Mouse (Mus musculus): Measurements from ENCODE around the gene Snx18. TPM values are rescaled to one million over a fixed set of nuclear protein-coding genes. Genes with fewer than 3 reads are reported as not detected.

The Snx18 gene
- polyA plus RNA-seq, 1 experiment: 28.6 TPM

- Histone ChIP-seq H3K79me2 (ENCODE audit: control insufficient read depth, insufficient read depth) (no peaks in the 10 kb centered on the region), H3ac (ENCODE audit: control insufficient read depth, insufficient read length, low read depth) (no peak overlapping the region), H3K27me3 (ENCODE audit: control insufficient read depth, insufficient read depth, insufficient read length) (no peaks in the 10 kb centered on the region), H3K79me3 (ENCODE audit: low read depth) (no peaks in the 10 kb centered on the region), H3K36me3 (ENCODE audit: control insufficient read depth, insufficient read depth) (no peaks in the 10 kb centered on the region), H3K4me3 (ENCODE audit: insufficient read depth, poor library complexity, severe bottlenecking) (no peak overlapping the region)
- TF ChIP-seq CTCF (IDR thresholded peaks at IDR 0.05; ENCODE audit: control insufficient read depth, insufficient read depth, insufficient read length): no peak
- TF ChIP-seq USF1 (IDR thresholded peaks at IDR 0.05; ENCODE audit: low read depth): no peak
- TF ChIP-seq CEBPB (IDR thresholded peaks at IDR 0.05; ENCODE audit: low read depth): no peak
- TF ChIP-seq FOSL1 (IDR thresholded peaks at IDR 0.05; ENCODE audit: insufficient read depth, low read length, poor library complexity, severe bottlenecking): no peak
- no peak for TF ChIP-seq MAX (IDR thresholded peaks at IDR 0.05)
- TF ChIP-seq MYOD1 (IDR thresholded peaks at IDR 0.05; ENCODE audit: control insufficient read depth, insufficient read length, low read depth): no peak
- no peak for TF ChIP-seq MYOG (IDR thresholded peaks at IDR 0.05; ENCODE audit: control insufficient read depth, extremely low read depth, insufficient read length)
Observed at GRCm38 (mm10) chr13:113634732-113635481, 16.5 kb upstream of the Snx18 start.

- Histone ChIP-seq H3K79me3 (ENCODE audit: low read depth) (no peaks in the 10 kb centered on the region), H3K4me3 (ENCODE audit: insufficient read depth, poor library complexity, severe bottlenecking) (no peak overlapping the region), H3K27me3 (ENCODE audit: control insufficient read depth, insufficient read depth, insufficient read length) (no peaks in the 10 kb centered on the region), H3K79me2 (ENCODE audit: control insufficient read depth, insufficient read depth) (no peaks in the 10 kb centered on the region), H3K36me3 (ENCODE audit: control insufficient read depth, insufficient read depth) (no peaks in the 10 kb centered on the region), H3ac (ENCODE audit: control insufficient read depth, insufficient read length, low read depth) (no peak overlapping the region)
- TF ChIP-seq MAX (IDR thresholded peaks at IDR 0.05) (no peak), FOSL1 (IDR thresholded peaks at IDR 0.05; ENCODE audit: insufficient read depth, low read length, poor library complexity, severe bottlenecking) (no peak), MYOG (IDR thresholded peaks at IDR 0.05; ENCODE audit: control insufficient read depth, extremely low read depth, insufficient read length) (no peak), MYOD1 (IDR thresholded peaks at IDR 0.05; ENCODE audit: control insufficient read depth, insufficient read length, low read depth) (no peak), CTCF (IDR thresholded peaks at IDR 0.05; ENCODE audit: control insufficient read depth, insufficient read depth, insufficient read length) (no peak), CEBPB (IDR thresholded peaks at IDR 0.05; ENCODE audit: low read depth) (no peak), USF1 (IDR thresholded peaks at IDR 0.05; ENCODE audit: low read depth) (no peak)
Observed at GRCm38 (mm10) chr13:113632506-113632905, 14.1 kb upstream of the Snx18 start.

- Histone ChIP-seq H3K27me3 (ENCODE audit: control insufficient read depth, insufficient read depth, insufficient read length) (no peaks in the 10 kb centered on the region), H3K36me3 (ENCODE audit: control insufficient read depth, insufficient read depth) (no peaks in the 10 kb centered on the region), H3K79me2 (ENCODE audit: control insufficient read depth, insufficient read depth) (no peaks in the 10 kb centered on the region), H3ac (ENCODE audit: control insufficient read depth, insufficient read length, low read depth) (no peak overlapping the region), H3K4me3 (ENCODE audit: insufficient read depth, poor library complexity, severe bottlenecking) (no peak overlapping the region), H3K79me3 (ENCODE audit: low read depth) (no peaks in the 10 kb centered on the region)
- no peak for TF ChIP-seq USF1 (IDR thresholded peaks at IDR 0.05; ENCODE audit: low read depth)
- TF ChIP-seq FOSL1 (IDR thresholded peaks at IDR 0.05; ENCODE audit: insufficient read depth, low read length, poor library complexity, severe bottlenecking): no peak
- no peak for TF ChIP-seq CTCF (IDR thresholded peaks at IDR 0.05; ENCODE audit: control insufficient read depth, insufficient read depth, insufficient read length)
- TF ChIP-seq MAX (IDR thresholded peaks at IDR 0.05): no peak
- TF ChIP-seq MYOG (IDR thresholded peaks at IDR 0.05; ENCODE audit: control insufficient read depth, extremely low read depth, insufficient read length): no peak
- no peak for TF ChIP-seq CEBPB (IDR thresholded peaks at IDR 0.05; ENCODE audit: low read depth)
- no peak for TF ChIP-seq MYOD1 (IDR thresholded peaks at IDR 0.05; ENCODE audit: control insufficient read depth, insufficient read length, low read depth)
Observed at GRCm38 (mm10) chr13:113627601-113628000, 9.2 kb upstream of the Snx18 start.

GRCm38 (mm10) chr13:113622865-113623255 is 4.5 kb upstream of the Snx18 start:
- TF ChIP-seq FOSL1 (IDR thresholded peaks at IDR 0.05; ENCODE audit: insufficient read depth, low read length, poor library complexity, severe bottlenecking) (no peak), MYOD1 (IDR thresholded peaks at IDR 0.05; ENCODE audit: control insufficient read depth, insufficient read length, low read depth) (no peak), MYOG (IDR thresholded peaks at IDR 0.05; ENCODE audit: control insufficient read depth, extremely low read depth, insufficient read length) (no peak), USF1 (IDR thresholded peaks at IDR 0.05; ENCODE audit: low read depth) (no peak), CEBPB (IDR thresholded peaks at IDR 0.05; ENCODE audit: low read depth) (no peak), CTCF (IDR thresholded peaks at IDR 0.05; ENCODE audit: control insufficient read depth, insufficient read depth, insufficient read length) (no peak), MAX (IDR thresholded peaks at IDR 0.05) (no peak)
- peaks cover 2% of the 10 kb centered on the region for H3K79me3 ChIP-seq (ENCODE audit: low read depth)
- H3ac ChIP-seq (ENCODE audit: control insufficient read depth, insufficient read length, low read depth): no peak overlapping the region
- H3K4me3 ChIP-seq (ENCODE audit: insufficient read depth, poor library complexity, severe bottlenecking): no peak overlapping the region
- H3K79me2 ChIP-seq (ENCODE audit: control insufficient read depth, insufficient read depth): peaks cover 5% of the 10 kb centered on the region
- H3K27me3 ChIP-seq (ENCODE audit: control insufficient read depth, insufficient read depth, insufficient read length): no peaks in the 10 kb centered on the region
- no peaks in the 10 kb centered on the region for H3K36me3 ChIP-seq (ENCODE audit: control insufficient read depth, insufficient read depth)

- peaks cover 7% of the 10 kb centered on the region for H3K79me3 ChIP-seq (ENCODE audit: low read depth)
- no peaks in the 10 kb centered on the region for H3K27me3 ChIP-seq (ENCODE audit: control insufficient read depth, insufficient read depth, insufficient read length)
- peaks cover 11% of the 10 kb centered on the region for H3K79me2 ChIP-seq (ENCODE audit: control insufficient read depth, insufficient read depth)
- no peak overlapping the region for H3ac ChIP-seq (ENCODE audit: control insufficient read depth, insufficient read length, low read depth)
- TF ChIP-seq CTCF (IDR thresholded peaks at IDR 0.05; ENCODE audit: control insufficient read depth, insufficient read depth, insufficient read length): no peak
- no peak for TF ChIP-seq MAX (IDR thresholded peaks at IDR 0.05)
- no peaks in the 10 kb centered on the region for H3K36me3 ChIP-seq (ENCODE audit: control insufficient read depth, insufficient read depth)
- H3K4me3 ChIP-seq (ENCODE audit: insufficient read depth, poor library complexity, severe bottlenecking): no peak overlapping the region
Observed at GRCm38 (mm10) chr13:113622122-113622864, 3.9 kb upstream of the Snx18 start.
